Mouse (Mus musculus) telencephalon, adult 2 months (tissue): ENCODE data around the gene Prdx1.
"Not testable (repeated sequence)": the region's sequence is repeated elsewhere in the genome, so short reads cannot be mapped to it uniquely, and the experiment has no call there.

Experiments used
- DNase-seq: peaks from one replicate; pipeline ENCODE4 v3.0.0-alpha.2; 2011; ENCODE audit warnings: low read depth, low spot score

The Prdx1 gene

DNA sequence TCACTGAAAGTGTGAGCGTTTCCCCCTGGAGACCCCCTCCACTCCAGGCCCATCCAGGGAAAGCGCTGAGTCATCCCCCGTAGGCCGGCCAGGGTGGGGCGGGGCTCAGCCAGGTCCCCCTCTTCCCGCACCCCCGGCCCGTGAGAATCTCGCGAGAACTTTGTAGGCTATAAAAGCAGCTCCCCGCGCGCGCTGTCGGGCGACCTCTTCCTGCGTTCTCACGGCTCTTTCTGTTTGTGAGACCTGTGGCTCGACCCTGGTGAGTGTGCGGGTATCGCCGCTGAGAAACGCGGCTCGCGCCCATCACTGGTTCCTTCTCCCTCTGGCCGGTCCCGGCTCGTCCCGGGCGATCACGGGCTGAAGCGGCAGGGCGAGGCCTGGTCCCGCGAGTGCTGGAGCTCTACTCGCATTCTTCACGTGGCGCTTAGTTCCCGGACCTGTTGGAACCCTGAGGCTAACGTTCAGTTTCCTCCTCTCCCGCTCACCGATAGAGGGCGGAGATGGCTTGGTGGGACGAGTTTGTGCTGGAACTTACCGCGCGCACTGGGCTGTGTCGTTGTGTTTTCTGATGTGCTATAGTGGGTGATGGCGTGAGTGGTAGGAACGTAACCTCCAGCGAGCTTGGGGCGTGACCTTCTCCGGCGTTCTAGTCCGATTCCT, at the start of gene Prdx1:
TSS of gene Prdx1 (plus strand) at position 143 of the 660 bp plus-strand sequence.
- DNase-seq: peak; percentile 74

DNA sequence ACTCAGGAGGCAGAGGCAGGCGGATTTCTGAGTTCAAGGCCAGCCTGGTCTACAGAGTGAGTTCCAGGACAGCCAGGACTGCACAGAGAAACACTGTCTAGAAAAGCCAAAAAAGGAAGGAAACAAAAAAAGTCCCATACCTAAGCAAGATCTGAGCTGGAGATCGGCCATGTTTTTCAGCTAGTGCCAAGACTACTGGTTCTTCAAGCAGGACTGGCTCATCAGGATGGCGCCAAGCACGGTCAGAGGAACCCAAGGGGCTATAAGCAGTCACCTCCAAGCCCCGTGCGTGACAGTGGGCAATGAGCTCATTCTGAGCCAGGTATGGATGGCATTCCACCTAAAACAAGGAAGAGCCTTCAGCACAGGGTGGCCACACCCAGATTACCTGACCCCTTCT, 46.5 kb upstream of the Prdx1 start:
- no peak for DNase-seq

DNA sequence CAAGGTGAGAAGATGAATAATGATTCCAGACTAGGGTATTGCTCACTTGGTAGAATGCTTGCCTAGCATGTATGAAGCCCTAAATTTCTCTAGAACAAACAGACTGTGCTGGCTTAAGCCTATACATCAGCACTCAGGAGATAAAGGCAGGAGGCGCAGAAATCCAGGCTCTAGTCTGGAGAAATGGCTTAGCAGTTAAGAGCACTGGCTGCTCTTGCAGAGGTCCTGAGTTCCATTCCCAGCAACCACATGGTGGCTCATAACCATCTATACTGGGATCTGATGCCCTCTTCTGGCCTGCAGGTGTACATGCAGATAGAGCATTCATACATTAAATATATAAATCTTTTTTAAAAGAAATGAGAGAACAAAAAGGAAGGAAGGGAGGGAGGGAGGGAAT, 43.3 kb upstream of the Prdx1 start:
- no peak for DNase-seq

- DNase-seq: no peak
Measured at GRCm38 (mm10) chr4:116644326-116644725, 41.0 kb upstream of the Prdx1 start.

- DNase-seq: no peak
Measured at GRCm38 (mm10) chr4:116645624-116646023, 39.7 kb upstream of the Prdx1 start.

DNA sequence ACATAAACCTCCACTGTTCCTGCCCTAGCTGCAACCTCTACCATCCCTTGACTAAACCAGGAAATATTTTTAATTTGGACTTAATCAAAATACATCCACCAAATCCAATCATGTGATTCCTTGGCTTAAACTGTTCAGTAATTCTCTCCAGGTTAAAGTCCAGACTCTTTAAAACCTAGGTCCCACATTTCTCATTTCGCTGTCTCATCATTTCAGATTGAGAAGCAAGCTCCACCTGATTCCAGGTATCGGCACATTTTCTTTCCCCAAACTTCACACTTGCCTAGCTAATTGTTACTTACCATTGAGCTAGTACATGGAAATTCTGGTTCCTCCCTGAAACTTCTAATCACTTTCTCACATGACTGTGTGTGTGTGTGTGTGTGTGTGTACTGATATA, 35.9 kb upstream of the Prdx1 start:
- no peak for DNase-seq

GRCm38 (mm10) chr4:116650365-116650764, 35.0 kb upstream of the Prdx1 start:
- DNase-seq: no peak

DNA sequence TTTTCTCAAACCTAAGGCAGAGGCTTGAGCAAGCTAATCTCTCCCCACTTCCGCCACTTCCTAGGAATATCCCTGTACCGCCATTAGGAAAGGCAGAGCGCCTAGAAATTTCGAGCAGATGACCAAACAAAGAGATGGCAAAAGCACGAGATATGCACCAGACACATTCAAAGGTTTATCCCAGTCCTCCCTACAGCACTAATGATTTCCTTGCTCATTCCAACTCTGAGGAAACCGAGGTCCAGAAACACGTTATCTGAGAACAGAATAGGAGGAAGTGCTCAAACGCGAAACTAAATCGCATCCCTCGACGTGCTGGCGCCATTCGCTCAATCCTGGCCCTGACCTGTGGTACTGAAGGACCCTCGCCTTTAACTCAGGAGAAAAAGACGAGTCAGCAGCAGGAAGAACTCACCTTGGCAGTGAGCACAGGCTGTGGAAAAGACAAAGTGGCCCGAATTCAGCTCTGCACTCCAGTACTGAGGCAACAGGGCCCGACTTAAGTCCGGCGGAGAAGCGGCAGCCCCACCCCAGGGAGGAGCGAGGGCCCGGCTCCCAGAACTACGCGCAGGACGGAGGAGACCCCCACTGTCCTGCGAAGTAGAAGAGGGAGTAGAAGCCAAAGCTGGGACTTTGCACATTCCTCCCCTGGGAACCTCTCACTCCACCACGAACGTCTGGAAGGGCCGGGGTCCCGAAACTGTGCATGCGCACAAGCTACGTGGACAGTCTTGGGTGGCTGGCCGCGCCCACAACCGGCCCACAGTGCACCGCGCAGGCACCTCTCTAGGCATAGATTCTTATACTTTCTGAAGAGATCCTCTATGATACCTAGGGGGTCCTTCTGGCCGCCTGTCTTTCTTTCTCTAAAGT, 34.2 kb upstream of the Prdx1 start, which contains the start of gene Akr1a1:
TSS of gene Akr1a1 (minus strand) at position 757 of the 873 bp plus-strand sequence.
- DNase-seq: peak; percentile 96

DNA sequence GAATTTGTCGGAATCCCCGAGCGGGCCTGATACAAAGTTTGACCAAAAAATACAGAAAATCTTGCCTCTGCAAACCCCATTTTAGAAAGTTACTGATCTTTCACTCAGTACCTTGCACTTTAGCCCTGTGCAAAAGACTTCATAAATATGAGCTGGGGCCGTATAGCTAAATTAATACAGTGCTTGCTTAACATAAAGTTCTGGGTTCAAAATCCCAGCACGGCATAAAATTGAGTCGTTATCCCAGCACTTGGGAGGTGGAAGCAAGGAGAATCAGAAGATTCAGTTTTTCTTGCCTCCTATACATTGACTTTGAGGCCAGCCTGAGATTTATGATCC, 33.6 kb upstream of the Prdx1 start:
- DNase-seq: no peak

DNA sequence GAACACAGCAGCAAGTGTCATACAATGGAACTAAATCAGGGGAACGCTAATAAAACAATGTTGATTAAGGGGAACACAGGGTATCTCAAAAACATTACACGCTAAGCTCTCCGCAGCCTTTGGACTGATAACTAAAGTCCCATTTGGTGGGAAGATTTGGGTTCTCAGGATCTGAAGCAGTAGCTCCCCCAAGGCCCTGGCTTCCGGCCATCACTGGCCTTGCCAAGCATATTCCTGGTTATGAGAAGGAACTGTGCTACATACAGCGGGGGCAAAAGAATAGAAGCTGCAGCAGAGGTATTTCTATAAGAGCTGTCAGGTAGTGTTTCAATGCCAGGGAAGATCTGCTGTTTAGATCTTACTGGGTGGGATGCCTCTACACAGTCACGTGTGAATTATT, 32.1 kb upstream of the Prdx1 start:
- DNase-seq: no peak

DNA sequence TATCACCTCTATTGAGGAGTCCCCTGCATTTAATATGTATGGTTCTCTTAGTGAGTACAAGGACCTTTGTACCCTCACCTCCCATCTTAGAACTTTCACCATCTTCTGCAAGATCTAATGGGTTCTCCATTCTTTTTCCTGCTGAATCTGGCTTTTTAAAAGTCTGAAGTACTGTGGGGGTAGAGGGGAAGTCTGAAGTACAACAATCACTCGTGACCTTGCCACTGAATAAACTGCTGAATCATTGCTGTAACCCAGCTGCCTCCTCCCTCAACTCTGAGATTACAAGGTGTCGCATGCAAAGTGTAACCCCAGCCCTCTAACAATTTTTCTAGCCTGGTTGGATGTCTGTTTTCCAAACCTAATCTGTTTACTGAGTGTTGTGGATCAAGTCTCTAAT, 30.2 kb upstream of the Prdx1 start:
- no peak for DNase-seq

DNA sequence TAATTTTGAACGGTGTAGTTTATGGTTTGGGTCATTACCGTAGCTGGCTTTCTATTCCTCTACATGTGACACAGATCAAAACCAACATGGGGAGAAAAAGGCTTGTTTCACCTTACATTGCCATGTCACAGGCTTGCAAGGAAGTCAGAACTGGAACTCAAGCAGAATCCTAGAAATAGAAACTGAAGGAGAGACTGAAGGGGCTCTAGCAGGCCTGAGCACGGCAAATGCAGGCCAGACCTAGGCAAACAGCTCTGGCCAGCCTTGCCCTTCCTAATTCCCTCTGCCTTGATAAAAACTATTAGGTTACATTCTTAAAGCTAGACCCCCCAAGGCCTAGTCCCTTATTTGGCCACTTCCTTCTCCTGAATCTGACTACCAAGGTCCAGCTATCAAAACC, 29.7 kb upstream of the Prdx1 start:
- DNase-seq: no peak

GRCm38 (mm10) chr4:116657971-116658370, 27.4 kb upstream of the Prdx1 start:
- DNase-seq: no peak

DNA sequence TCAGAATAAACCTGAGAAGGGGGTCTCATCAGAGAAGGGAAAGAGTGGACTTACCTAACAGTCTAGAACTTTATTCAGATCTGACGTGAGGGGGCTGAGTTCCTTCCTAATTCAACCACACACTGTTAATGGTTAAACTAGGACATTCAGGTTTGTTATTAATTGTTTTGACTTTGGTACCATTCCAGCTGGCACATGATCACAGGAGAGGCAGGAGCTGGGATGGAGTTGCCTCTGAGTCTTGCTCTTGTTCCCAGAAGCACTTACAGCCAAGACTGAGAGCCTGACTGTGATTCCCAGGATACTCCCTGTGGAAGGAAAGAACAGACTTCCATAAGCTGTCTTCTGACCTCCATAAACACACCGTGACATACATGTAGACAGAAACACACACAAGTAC, 25.9 kb upstream of the Prdx1 start:
- no peak for DNase-seq

- DNase-seq: not testable (repeated sequence)
Measured at GRCm38 (mm10) chr4:116659916-116660315, 25.4 kb upstream of the Prdx1 start.

GRCm38 (mm10) chr4:116660829-116661228, 24.5 kb upstream of the Prdx1 start:
- DNase-seq: no peak

DNA sequence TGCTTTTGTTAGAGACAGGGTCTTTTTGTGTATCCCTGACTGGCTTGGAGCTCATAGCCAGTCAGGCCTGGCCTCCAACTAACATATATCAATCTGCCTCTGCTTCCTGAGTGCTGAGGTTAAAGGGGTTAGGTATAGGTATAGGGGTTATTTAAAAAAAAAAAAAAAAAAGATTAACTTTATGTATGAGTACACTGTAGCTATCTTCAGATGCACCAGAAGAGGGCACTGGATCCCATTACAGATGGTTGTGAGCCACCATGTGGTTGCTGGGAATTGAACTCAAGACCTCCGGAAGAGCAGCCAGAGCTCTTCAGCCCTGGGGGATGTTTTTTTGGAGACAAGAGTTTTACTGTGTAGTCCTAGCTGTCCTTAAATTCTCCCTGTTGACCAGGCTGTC, 23.3 kb upstream of the Prdx1 start:
- no peak for DNase-seq

DNA sequence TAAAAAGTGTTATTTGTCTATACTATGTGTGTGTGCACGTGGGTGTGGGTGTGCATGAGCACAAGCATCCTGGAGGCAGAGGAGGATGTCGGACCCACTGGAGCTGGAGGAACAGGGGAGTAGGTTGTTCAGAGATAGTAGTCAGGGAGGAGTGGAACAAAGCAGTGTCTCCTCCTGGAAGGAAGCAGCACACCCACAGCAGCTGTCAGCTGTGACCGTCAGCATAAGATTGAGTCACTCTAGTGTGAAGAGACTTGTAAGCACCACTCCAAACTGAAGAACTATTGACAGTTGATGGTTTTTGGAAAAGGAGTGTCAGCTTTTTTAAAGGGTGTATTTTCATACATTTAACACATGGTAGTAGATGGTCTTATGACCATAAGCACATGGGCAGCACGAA, 18.7 kb upstream of the Prdx1 start:
- DNase-seq: no peak

DNA sequence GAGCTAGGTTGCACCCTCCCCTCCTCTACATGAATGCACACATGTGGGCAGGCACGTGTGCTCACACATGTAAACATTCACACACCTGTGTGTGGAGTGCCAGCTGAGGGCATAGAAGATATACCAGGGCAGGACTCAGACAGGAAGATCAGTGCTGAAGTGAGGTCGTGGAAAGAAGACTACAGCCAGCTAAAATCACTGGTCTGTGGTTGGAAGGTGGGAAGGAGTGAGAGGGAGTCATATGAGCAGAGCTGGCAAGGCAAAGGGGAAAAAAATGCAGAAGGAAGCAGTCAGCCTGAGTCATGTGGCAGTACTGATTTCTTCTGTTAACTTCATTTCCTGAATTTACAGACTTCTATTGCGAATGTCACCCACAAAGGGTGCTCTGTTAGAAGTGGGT, 17.2 kb upstream of the Prdx1 start:
- DNase-seq: no peak

GRCm38 (mm10) chr4:116669291-116669690, 16.1 kb upstream of the Prdx1 start:
- no peak for DNase-seq

DNA sequence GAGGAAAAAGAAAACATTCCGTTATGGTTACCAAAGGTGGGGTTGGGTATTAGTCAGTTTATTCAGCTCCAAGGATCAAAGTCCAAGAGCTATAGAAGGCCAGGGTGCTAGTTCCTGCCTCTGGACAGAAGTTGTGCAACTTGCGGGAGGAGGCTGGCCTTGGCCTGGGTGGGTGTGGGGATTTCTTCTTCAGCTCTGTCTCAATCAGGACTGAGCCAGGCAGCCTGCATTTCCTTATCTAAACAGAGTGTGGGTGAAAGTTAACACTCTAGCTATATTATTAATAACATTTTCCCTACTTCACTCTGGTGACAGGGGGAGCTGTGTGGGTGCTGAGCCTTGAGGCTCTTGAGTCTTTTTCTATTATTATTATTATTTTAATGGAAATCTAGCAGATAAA, 12.6 kb upstream of the Prdx1 start:
- no peak for DNase-seq

DNA sequence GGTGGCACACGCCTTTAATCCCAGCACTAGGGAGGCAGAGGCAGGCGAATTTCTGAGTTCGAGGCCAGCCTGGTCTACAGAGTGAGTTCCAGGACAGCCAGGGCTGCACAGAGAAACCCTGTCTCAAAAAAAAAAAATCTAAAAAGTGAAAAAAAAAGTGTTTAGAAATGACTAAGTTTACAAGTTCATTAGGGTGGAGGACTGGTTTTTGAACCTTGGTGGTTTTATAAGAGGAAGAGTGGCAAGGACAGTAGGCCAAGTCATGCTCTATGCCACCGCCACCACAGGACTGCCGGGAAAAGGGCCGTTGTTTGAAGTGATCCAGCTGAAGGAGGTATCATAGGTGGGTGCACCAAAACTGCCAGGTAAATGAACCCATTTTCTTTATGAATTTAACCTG, 10.6 kb upstream of the Prdx1 start:
- not testable (repeated sequence) for DNase-seq

GRCm38 (mm10) chr4:116676027-116676426, 9.3 kb upstream of the Prdx1 start:
- no peak for DNase-seq
